7 mouse cellular contexts compared by ENCODE assay signal in genomic region chr16:20509349-20509748, GRCm38 (mm10). TPM values are rescaled to one million over a fixed set of nuclear protein-coding genes. Genes with fewer than 3 reads are reported as not detected.
DNase-seq lines count a peak whose midpoint lies in the region; ATAC-seq and TF ChIP-seq lines count a peak whose summit lies in the region.

No protein-coding gene starts in this region.

- peaks cover 62% of the 10 kb centered on the region for H3K36me3 ChIP-seq in ES-Bruce4 (ENCODE audit: control insufficient read depth, insufficient read depth, low read length, poor library complexity, severe bottlenecking)
- H3K36me3 ChIP-seq in intestine, embryonic 15.5 days, result peaks cover 53% of the 10 kb centered on the region
- peaks cover 72% of the 10 kb centered on the region for H3K36me3 ChIP-seq in lung, embryonic 14.5 days (ENCODE audit: insufficient read depth)
- H3K36me3 ChIP-seq in stomach, embryonic 15.5 days, result peaks cover 65% of the 10 kb centered on the region

- no peaks in the 10 kb centered on the region for H3K4me1 ChIP-seq in ES-Bruce4 (ENCODE audit: control insufficient read depth, insufficient read depth, low read length)
- H3K4me1 ChIP-seq in intestine, embryonic 15.5 days (replicated peaks), result no peaks in the 10 kb centered on the region
- H3K4me1 ChIP-seq in lung, embryonic 14.5 days (ENCODE audit: insufficient read depth), result no peaks in the 10 kb centered on the region
- no peaks in the 10 kb centered on the region for H3K4me1 ChIP-seq in stomach, embryonic 15.5 days

- no peak overlapping the region for H3K9ac ChIP-seq in ES-Bruce4 (ENCODE audit: low read depth, poor library complexity, severe bottlenecking)
- no peak overlapping the region for H3K9ac ChIP-seq in intestine, embryonic 15.5 days
- H3K9ac ChIP-seq in lung, embryonic 14.5 days, result no peak overlapping the region
- no peak overlapping the region for H3K9ac ChIP-seq in stomach, embryonic 15.5 days

- no peak overlapping the region for H3K4me3 ChIP-seq in ES-Bruce4 (ENCODE audit: low read depth, low read length)
- no peak overlapping the region for H3K4me3 ChIP-seq in intestine, embryonic 15.5 days (replicated peaks)
- no peak overlapping the region for H3K4me3 ChIP-seq in lung, embryonic 14.5 days (ENCODE audit: low read depth, low read length)
- no peak overlapping the region for H3K4me3 ChIP-seq in stomach, embryonic 15.5 days (replicated peaks)

- peak; percentile 61 for ATAC-seq in intestine, embryonic 15.5 days
- no peak for ATAC-seq in lung, embryonic 14.5 days (ENCODE audit: insufficient read depth)
- ATAC-seq in stomach, embryonic 15.5 days (ENCODE audit: insufficient read depth, low FRiP score, low read depth), result peak; percentile 58; the same call in 1 of the 2 replicates

- no peak for TF ChIP-seq POLR2A in ES-Bruce4 (IDR thresholded peaks at IDR 0.05; ENCODE audit: insufficient read depth, low read length)

- no peaks in the 10 kb centered on the region for H3K27me3 ChIP-seq in ES-Bruce4 (ENCODE audit: control insufficient read depth, insufficient read depth, low read length, poor library complexity, severe bottlenecking)
- no peaks in the 10 kb centered on the region for H3K27me3 ChIP-seq in intestine, embryonic 15.5 days (replicated peaks)
- H3K27me3 ChIP-seq in lung, embryonic 14.5 days (ENCODE audit: insufficient read depth, low read length), result no peaks in the 10 kb centered on the region
- H3K27me3 ChIP-seq in stomach, embryonic 15.5 days (replicated peaks), result no peaks in the 10 kb centered on the region

- WGBS in intestine, embryonic 15.5 days, result 88% methylated on average over 3 of the region's 3 CpGs
- WGBS in lung, embryonic 14.5 days, result 86% methylated on average over 3 of the region's 3 CpGs
- 74% methylated on average over 3 of the region's 3 CpGs for WGBS in stomach, embryonic 15.5 days

- no peak for TF ChIP-seq EP300 in ES-Bruce4 (IDR thresholded peaks at IDR 0.05; ENCODE audit: insufficient read depth, low read depth, low read length)

- H3K27ac ChIP-seq in ES-Bruce4 (ENCODE audit: insufficient read depth, low read length), result 0 out of 2 replicates have a peak overlapping the region, but pooled peaks have one; percentile 17
- H3K27ac ChIP-seq in intestine, embryonic 15.5 days, result no peak overlapping the region
- no peak overlapping the region for H3K27ac ChIP-seq in lung, embryonic 14.5 days (ENCODE audit: low read depth)
- H3K27ac ChIP-seq in stomach, embryonic 15.5 days, result no peak overlapping the region

- TF ChIP-seq CTCF in ES-Bruce4 (IDR thresholded peaks at IDR 0.05; ENCODE audit: low read depth, low read length), result peak; percentile 81
- peak; percentile 53 for TF ChIP-seq CTCF in lung, embryonic 14.5 days (IDR thresholded peaks at IDR 0.05; ENCODE audit: low read depth)

- DNase-seq in B cell, adult 2 months, result peak; percentile 22 to 23
- DNase-seq in cerebellum, postnatal 25 days, result peak; percentile 66 to 75
- peak; percentile 55 for DNase-seq in lung, embryonic 14.5 days
- DNase-seq in frontal cortex, postnatal 14 days (ENCODE audit: low spot score in 2 of 2), result no peak

- H3K4me2 ChIP-seq in intestine, embryonic 15.5 days (replicated peaks), result no peak overlapping the region
- H3K4me2 ChIP-seq in lung, embryonic 14.5 days, result no peak overlapping the region
- H3K4me2 ChIP-seq in stomach, embryonic 15.5 days, result no peak overlapping the region

- no peaks in the 10 kb centered on the region for H3K9me3 ChIP-seq in ES-Bruce4 (replicated peaks; ENCODE audit: control insufficient read depth, insufficient read depth, low read length, poor library complexity, severe bottlenecking)
- H3K9me3 ChIP-seq in intestine, embryonic 15.5 days, result no peaks in the 10 kb centered on the region
- H3K9me3 ChIP-seq in lung, embryonic 14.5 days (ENCODE audit: low read depth, low read length), result no peaks in the 10 kb centered on the region
- H3K9me3 ChIP-seq in stomach, embryonic 15.5 days, result no peaks in the 10 kb centered on the region

RNA-seq across cellular contexts. Expression of gene Dvl3, which starts 7.4 kb away (rescaled TPM):
- 37.9 and 38.8 TPM in 2 replicates for polyA plus RNA-seq in ES-Bruce4 (2011; ENCODE audit: insufficient read depth, insufficient read length, low read depth, missing spikeins)
- 18.1 and 19.5 TPM in 2 replicates for polyA plus RNA-seq in intestine, embryonic 15.5 days (2015; fragmentation: Nextera tagmentation; extraction: Ambion mirVana)
- polyA plus RNA-seq in lung, embryonic 14.5 days (2014; fragmentation: Nextera tagmentation; extraction: Ambion mirVana), result 24.6 and 25.2 TPM in 2 replicates
- polyA plus RNA-seq in stomach, embryonic 15.5 days (2015; fragmentation: Nextera tagmentation; extraction: Ambion mirVana), result 21.2 and 26.9 TPM in 2 replicates

RNA-seq across cellular contexts. Expression of gene Eif2b5, which starts 10.7 kb away (rescaled TPM):
- polyA plus RNA-seq in ES-Bruce4 (2011; ENCODE audit: insufficient read depth, insufficient read length, low read depth, missing spikeins), result 86.6 and 94.0 TPM in 2 replicates
- 99.4 and 102 TPM in 2 replicates for polyA plus RNA-seq in intestine, embryonic 15.5 days (2015; fragmentation: Nextera tagmentation; extraction: Ambion mirVana)
- polyA plus RNA-seq in lung, embryonic 14.5 days (2014; fragmentation: Nextera tagmentation; extraction: Ambion mirVana), result 111 and 112 TPM in 2 replicates
- 90.2 and 95.0 TPM in 2 replicates for polyA plus RNA-seq in stomach, embryonic 15.5 days (2015; fragmentation: Nextera tagmentation; extraction: Ambion mirVana)

RNA-seq across cellular contexts. Expression of gene Ap2m1, which starts 25.9 kb away (rescaled TPM):
- 282 and 298 TPM in 2 replicates for polyA plus RNA-seq in ES-Bruce4 (2011; ENCODE audit: insufficient read depth, insufficient read length, low read depth, missing spikeins)
- 614 and 624 TPM in 2 replicates for polyA plus RNA-seq in intestine, embryonic 15.5 days (2015; fragmentation: Nextera tagmentation; extraction: Ambion mirVana)
- polyA plus RNA-seq in lung, embryonic 14.5 days (2014; fragmentation: Nextera tagmentation; extraction: Ambion mirVana), result 641 and 646 TPM in 2 replicates
- 518 and 580 TPM in 2 replicates for polyA plus RNA-seq in stomach, embryonic 15.5 days (2015; fragmentation: Nextera tagmentation; extraction: Ambion mirVana)

RNA-seq across cellular contexts. Expression of gene Abcf3, which starts 39.0 kb away (rescaled TPM):
- 56.2 and 61.0 TPM in 2 replicates for polyA plus RNA-seq in ES-Bruce4 (2011; ENCODE audit: insufficient read depth, insufficient read length, low read depth, missing spikeins)
- 58.6 and 59.0 TPM in 2 replicates for polyA plus RNA-seq in intestine, embryonic 15.5 days (2015; fragmentation: Nextera tagmentation; extraction: Ambion mirVana)
- polyA plus RNA-seq in lung, embryonic 14.5 days (2014; fragmentation: Nextera tagmentation; extraction: Ambion mirVana), result 51.1 and 53.9 TPM in 2 replicates
- 50.6 and 65.0 TPM in 2 replicates for polyA plus RNA-seq in stomach, embryonic 15.5 days (2015; fragmentation: Nextera tagmentation; extraction: Ambion mirVana)

Comparison
In these comparisons a context has a peak if more than half of its experiments do, and no peak if none do; other contexts are left out.
1. DNase-seq: peak in B cell, adult 2 months (2 of 2), cerebellum, postnatal 25 days (2 of 2) and lung, embryonic 14.5 days (single experiment); none in frontal cortex, postnatal 14 days (0 of 2).